18 mouse cellular contexts compared by ENCODE assay signal in genomic region chr9:122169901-122170300, GRCm38 (mm10). TPM values are rescaled to one million over a fixed set of nuclear protein-coding genes. Genes with fewer than 3 reads are reported as not detected.
A peak's percentile ranks its signal among the peaks of the same experiment; 100 is the strongest.
DNase-seq lines count a peak whose midpoint lies in the region; ATAC-seq and TF ChIP-seq lines count a peak whose summit lies in the region.
"Had no signal": no experiment of that assay in that cellular context is flagged by ENCODE, and none has a peak within 500 bp of the region (broad histone marks: within the 10 kb centered on the region; RNA-seq: fewer than 3 reads in every experiment).

No protein-coding gene starts in this region.

- no peak for ATAC-seq in liver, postnatal 0 days
- no peak for ATAC-seq in liver, embryonic 11.5 days (replicated peaks; ENCODE audit: low FRiP score)
- ATAC-seq: forebrain, postnatal 0 days; Patski had no signal

- no peaks in the 10 kb centered on the region for H3K9me3 ChIP-seq in liver, postnatal 0 days (ENCODE audit: low read length)
- no peaks in the 10 kb centered on the region for H3K9me3 ChIP-seq in liver, embryonic 11.5 days (ENCODE audit: control insufficient read depth, low read length)
- H3K9me3 ChIP-seq: hindbrain, embryonic 15.5 days; limb, embryonic 13.5 days; lung, embryonic 15.5 days; neural tube, embryonic 13.5 days had no signal

- peak; percentile 16; the same call in 1 of the 2 replicates for TF ChIP-seq CTCF in liver, postnatal 0 days (IDR thresholded peaks at IDR 0.05; ENCODE audit: low read depth)
- peak; percentile 52; the same call in 1 of the 2 replicates for TF ChIP-seq CTCF in cerebellum, adult 2 months (IDR thresholded peaks at IDR 0.05; ENCODE audit: borderline replicate concordance, insufficient read depth, low read depth, low read length)
- TF ChIP-seq CTCF in olfactory bulb, adult 2 months (IDR thresholded peaks at IDR 0.05; ENCODE audit: insufficient read depth, low read depth, low read length), result no peak

- peaks cover 13% of the 10 kb centered on the region for H3K4me1 ChIP-seq in liver, postnatal 0 days (ENCODE audit: insufficient read depth)
- no peaks in the 10 kb centered on the region for H3K4me1 ChIP-seq in liver, embryonic 11.5 days (replicated peaks; ENCODE audit: control insufficient read depth, insufficient read depth, low read length)
- peaks cover 42% of the 10 kb centered on the region for H3K4me1 ChIP-seq in cerebellum, adult 2 months (ENCODE audit: control insufficient read depth, insufficient read depth, low read length)
- peaks cover 5% of the 10 kb centered on the region for H3K4me1 ChIP-seq in olfactory bulb, adult 2 months (ENCODE audit: control insufficient read depth, insufficient read depth, low read length)
- H3K4me1 ChIP-seq: lung, embryonic 15.5 days had no signal

- 72% methylated on average over 6 of the region's 6 CpGs for WGBS in liver, postnatal 0 days (ENCODE audit: insufficient replicate concordance)
- 88% methylated on average over 6 of the region's 6 CpGs for WGBS in liver, embryonic 11.5 days
- WGBS in cerebellum, adult 2 months, result 6% methylated on average over 6 of the region's 6 CpGs
- WGBS in olfactory bulb, adult 2 months, result 39% methylated on average over 6 of the region's 6 CpGs

- H3K27me3 ChIP-seq in liver, postnatal 0 days (ENCODE audit: insufficient read depth, low read length), result no peaks in the 10 kb centered on the region
- no peaks in the 10 kb centered on the region for H3K27me3 ChIP-seq in liver, embryonic 11.5 days (replicated peaks; ENCODE audit: control insufficient read depth, insufficient read depth, low read length)
- H3K27me3 ChIP-seq in cerebellum, adult 2 months (ENCODE audit: control insufficient read depth, insufficient read depth, low read length), result no peaks in the 10 kb centered on the region
- H3K27me3 ChIP-seq: hindbrain, embryonic 15.5 days; limb, embryonic 13.5 days; lung, embryonic 15.5 days; neural tube, embryonic 13.5 days; Patski had no signal

- H3K36me3 ChIP-seq in liver, postnatal 0 days (replicated peaks; ENCODE audit: insufficient read depth, low read length), result peaks cover 20% of the 10 kb centered on the region
- peaks cover 8% of the 10 kb centered on the region; the same call in 1 of the 2 replicates for H3K36me3 ChIP-seq in liver, embryonic 11.5 days (ENCODE audit: control insufficient read depth, insufficient read depth, low read length)

- TF ChIP-seq POLR2A in cerebellum, adult 2 months (IDR thresholded peaks at IDR 0.05; ENCODE audit: borderline replicate concordance, insufficient read depth, low read length), result no peak
- no peak for TF ChIP-seq POLR2A in olfactory bulb, adult 2 months (IDR thresholded peaks at IDR 0.05; ENCODE audit: insufficient read depth, low read depth, low read length)

- H3K4me3 ChIP-seq in liver, postnatal 0 days (ENCODE audit: low read depth, low read length), result no peak overlapping the region
- H3K4me3 ChIP-seq in liver, embryonic 11.5 days (ENCODE audit: low read depth, low read length), result no peak overlapping the region
- no peak overlapping the region for H3K4me3 ChIP-seq in cerebellum, adult 2 months (replicated peaks; ENCODE audit: insufficient read depth, low read depth, low read length)
- H3K4me3 ChIP-seq in olfactory bulb, adult 2 months (ENCODE audit: insufficient read depth, low read depth, low read length), result no peak overlapping the region
- H3K4me3 ChIP-seq: erythroblast, embryonic 14.5 days; hindbrain, embryonic 15.5 days; limb, embryonic 13.5 days; lung, embryonic 15.5 days; neural tube, embryonic 13.5 days had no signal

- H3K4me2 ChIP-seq in liver, postnatal 0 days (ENCODE audit: low read depth, low read length), result no peak overlapping the region
- no peak overlapping the region for H3K4me2 ChIP-seq in liver, embryonic 11.5 days
- H3K4me2 ChIP-seq: hindbrain, embryonic 15.5 days; limb, embryonic 13.5 days; lung, embryonic 15.5 days; neural tube, embryonic 13.5 days had no signal

- no peak overlapping the region for H3K9ac ChIP-seq in liver, postnatal 0 days (replicated peaks)
- no peak overlapping the region for H3K9ac ChIP-seq in liver, embryonic 11.5 days (ENCODE audit: low read depth, low read length)
- H3K9ac ChIP-seq: forebrain, postnatal 0 days; hindbrain, embryonic 15.5 days; limb, embryonic 13.5 days; lung, embryonic 15.5 days; neural tube, embryonic 13.5 days had no signal

- DNase-seq in adrenal gland, postnatal 14 days, result peak; percentile 53
- no peak for DNase-seq in adrenal gland, adult 8-10 months
- no peak for DNase-seq in liver, postnatal 0 days
- DNase-seq in liver, embryonic 11.5 days (ENCODE audit: low spot score), result no peak
- DNase-seq in cerebellum, adult 2 months, result peak; percentile 78 to 89
- DNase-seq in MN1 (ENCODE audit: low spot score), result no peak
- DNase-seq in thymus, postnatal 10 days (ENCODE audit: low spot score in 2 of 2), result no peak
- DNase-seq: forebrain, postnatal 0 days; heart, postnatal 14 days; kidney, adult 8-10 months; thymus, adult 18-20 months had no signal

- no peak overlapping the region for H3K27ac ChIP-seq in liver, postnatal 0 days (ENCODE audit: low read depth)
- H3K27ac ChIP-seq in liver, embryonic 11.5 days (ENCODE audit: low read depth, low read length), result no peak overlapping the region
- H3K27ac ChIP-seq in cerebellum, adult 2 months (ENCODE audit: insufficient read depth, low read length), result 0 out of 2 replicates have a peak overlapping the region, but pooled peaks have one; percentile 0
- peak overlapping the region; percentile 59 for H3K27ac ChIP-seq in olfactory bulb, adult 2 months (ENCODE audit: insufficient read depth, low read depth, low read length)
- H3K27ac ChIP-seq: hindbrain, embryonic 15.5 days; limb, embryonic 13.5 days; lung, embryonic 15.5 days; neural tube, embryonic 13.5 days had no signal

- TF ChIP-seq EP300 in liver, postnatal 0 days (IDR thresholded peaks at IDR 0.05; ENCODE audit: low read depth), result no peak

RNA-seq across cellular contexts. Expression of gene Snrk, which starts 52.8 kb away (rescaled TPM):
- 275 and 291 TPM in 2 replicates for total RNA-seq in adrenal gland, postnatal 14 days (2021)
- total RNA-seq in adrenal gland, adult 8-10 months (2022), result 100 to 1,000 TPM; 153 to 206 (median 181) TPM
- 24.0 and 25.5 TPM in 2 replicates for polyA plus RNA-seq in liver, postnatal 0 days (2015; fragmentation: Nextera tagmentation; extraction: Ambion mirVana)
- 27.0 and 34.1 TPM in 2 replicates for polyA plus RNA-seq in liver, embryonic 11.5 days (2014; fragmentation: Nextera tagmentation; extraction: Ambion mirVana)
- 323 and 380 TPM in 2 replicates for polyA plus RNA-seq in cerebellum, adult 2 months (2012; rRNA removed)
- 1,073 TPM in 1 of 2 replicates, not detected in the other for polyA plus RNA-seq in olfactory bulb, adult 2 months (2012; ENCODE audit: insufficient read depth, insufficient read length, low replicate concordance, missing spikeins)

Comparison
In these comparisons a context has a peak if more than half of its experiments do, and no peak if none do; other contexts are left out.
1. DNase-seq: peak in adrenal gland, postnatal 14 days (single experiment) and cerebellum, adult 2 months (2 of 2); none in adrenal gland, adult 8-10 months (single experiment), liver, postnatal 0 days (single experiment), liver, embryonic 11.5 days (single experiment), MN1 (single experiment) and thymus, postnatal 10 days (0 of 2).
2. H3K27ac ChIP-seq: peak in cerebellum, adult 2 months (single experiment) and olfactory bulb, adult 2 months (single experiment); none in liver, postnatal 0 days (single experiment) and liver, embryonic 11.5 days (single experiment).